Mouse (Mus musculus) testis, adult 2 months (tissue): ENCODE results near the gene Igdcc3.

Experiments used
- CTCF ChIP-seq: fragments of 200-500 bp; IDR thresholded peaks from 2 replicates; pipeline ENCODE4 v1.5.1; 2012; ENCODE audit warnings: low read depth, mild to moderate bottlenecking, inconsistent platforms, low read length, moderate library complexity; ENCODE audit not compliant: control insufficient read depth, insufficient read depth, insufficient replicate concordance
- POLR2A ChIP-seq: fragments of 200-500 bp; IDR thresholded peaks from 2 replicates; pipeline ENCODE4 v1.6.1; 2012; ENCODE audit warnings: low read depth, mild to moderate bottlenecking, inconsistent platforms, low read length, moderate library complexity; ENCODE audit not compliant: control insufficient read depth

DNA sequence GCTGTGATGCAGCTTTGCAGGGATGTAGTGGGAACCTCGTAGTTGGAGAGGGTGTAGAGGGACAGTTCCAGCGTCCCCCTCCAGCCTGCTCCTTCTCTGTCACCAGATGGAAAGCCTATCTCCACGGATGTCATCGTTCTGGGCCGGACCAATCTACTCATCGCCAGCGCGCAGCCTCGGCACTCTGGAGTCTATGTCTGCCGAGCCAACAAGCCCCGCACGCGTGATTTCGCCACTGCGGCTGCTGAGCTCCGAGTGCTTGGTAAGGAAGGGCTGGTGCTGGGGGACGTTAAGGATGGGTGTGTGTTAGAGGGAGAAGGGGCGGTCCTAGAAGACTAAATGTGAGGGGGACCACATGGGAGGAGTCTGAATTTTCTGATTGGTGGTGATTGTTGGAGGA is 18.4 kb upstream of the Igdcc3 start:
- TF ChIP-seq POLR2A (no peak), CTCF (no peak)
